Mouse (Mus musculus): ENCODE results near the gene Itga11.
"Not testable (repeated sequence)": the region's sequence is repeated elsewhere in the genome, so short reads cannot be mapped to it uniquely, and the experiment has no call there.

Gene Itga11

GRCm38 (mm10) chr9:62817828-62818614 is 140.4 kb downstream of the Itga11 start:
- DNase-seq (ENCODE audit: low spot score in 2 of 2) = peak; percentile 46 to 77

GRCm38 (mm10) chr9:62819494-62819893 is 141.9 kb downstream of the Itga11 start:
- DNase-seq (ENCODE audit: low spot score in 2 of 2) = no peak

GRCm38 (mm10) chr9:62819910-62820309 is 142.3 kb downstream of the Itga11 start:
- DNase-seq (ENCODE audit: low spot score in 2 of 2) = not testable (repeated sequence)

GRCm38 (mm10) chr9:62820829-62821228 is 143.2 kb downstream of the Itga11 start:
- no peak for DNase-seq (ENCODE audit: low spot score in 2 of 2)

GRCm38 (mm10) chr9:62821811-62822210 is 144.2 kb downstream of the Itga11 start:
- DNase-seq (ENCODE audit: low spot score in 2 of 2) = no peak

- no peak for DNase-seq (ENCODE audit: low spot score in 2 of 2)
Measured at GRCm38 (mm10) chr9:62825791-62826393, 148.3 kb downstream of the Itga11 start.

- DNase-seq (ENCODE audit: low spot score in 2 of 2) = no peak
Measured at GRCm38 (mm10) chr9:62826456-62826855, 148.8 kb downstream of the Itga11 start.

- DNase-seq (ENCODE audit: low spot score in 2 of 2) = no peak
Measured at GRCm38 (mm10) chr9:62827939-62828652, 150.5 kb downstream of the Itga11 start.

GRCm38 (mm10) chr9:62828662-62829086 is 151.0 kb downstream of the Itga11 start:
- peak; percentile 91 to 94 for DNase-seq (ENCODE audit: low spot score in 2 of 2)

- no peak for DNase-seq (ENCODE audit: low spot score in 2 of 2)
Measured at GRCm38 (mm10) chr9:62829877-62830276, 152.3 kb downstream of the Itga11 start.
